Mouse (Mus musculus) mature B cell (primary cell): ENCODE data around the gene Ppfia1.

Source experiments
- in situ Hi-C: fragments of 300-500 bp; cut with MboI; formaldehyde crosslinking; loops from 2 replicates; pipeline ENCODE4 v1.14.3; 2019

Ppfia1 gene

DNA sequence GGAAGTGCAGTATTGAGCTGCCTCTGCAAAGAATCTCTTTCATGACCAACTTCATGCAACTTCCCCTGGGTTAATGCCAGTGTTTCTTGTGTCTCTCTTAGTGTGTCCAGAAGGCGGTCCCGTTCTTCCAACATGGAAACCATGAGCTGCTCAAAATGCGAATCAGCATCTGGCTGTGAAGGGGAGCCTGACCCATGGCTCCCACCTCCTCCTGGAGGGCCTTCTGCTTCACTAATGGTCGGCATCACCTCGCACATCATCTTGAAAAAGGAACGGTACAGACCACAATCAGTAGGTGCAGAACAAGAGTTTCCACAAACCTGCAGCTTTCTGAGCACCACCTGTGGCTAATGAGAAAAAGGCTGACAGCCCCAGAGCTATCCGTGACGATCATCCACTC is 1.3 kb downstream of the Ppfia1 start:
- in situ Hi-C loops: loop anchor here (25.0 kb wide), 1 partner anchor 765 kb away; the partner anchor contains the start of gene Mrgpre

DNA sequence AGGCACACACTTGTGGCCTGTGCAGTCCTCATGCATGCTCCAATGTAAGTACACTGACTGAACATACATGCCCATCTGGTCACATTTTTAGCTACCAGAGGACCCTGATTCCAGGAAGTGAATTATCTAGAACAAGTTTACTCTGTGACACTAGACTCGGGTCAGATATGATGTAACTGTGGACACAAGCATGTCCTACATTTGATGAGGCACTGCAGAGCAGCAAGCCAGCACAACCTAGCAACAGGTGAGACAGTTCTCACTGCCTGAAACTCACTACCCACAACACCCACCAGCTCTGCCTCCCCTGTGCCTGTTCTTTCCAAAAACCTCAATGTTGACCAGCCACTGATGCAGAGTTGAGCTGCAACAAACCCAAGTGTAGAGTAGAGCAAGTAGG is 2.7 kb downstream of the Ppfia1 start:
- in situ Hi-C loops: loop anchor here (25.0 kb wide), 1 partner anchor 764 kb away; the partner anchor contains the start of gene Mrgpre

DNA sequence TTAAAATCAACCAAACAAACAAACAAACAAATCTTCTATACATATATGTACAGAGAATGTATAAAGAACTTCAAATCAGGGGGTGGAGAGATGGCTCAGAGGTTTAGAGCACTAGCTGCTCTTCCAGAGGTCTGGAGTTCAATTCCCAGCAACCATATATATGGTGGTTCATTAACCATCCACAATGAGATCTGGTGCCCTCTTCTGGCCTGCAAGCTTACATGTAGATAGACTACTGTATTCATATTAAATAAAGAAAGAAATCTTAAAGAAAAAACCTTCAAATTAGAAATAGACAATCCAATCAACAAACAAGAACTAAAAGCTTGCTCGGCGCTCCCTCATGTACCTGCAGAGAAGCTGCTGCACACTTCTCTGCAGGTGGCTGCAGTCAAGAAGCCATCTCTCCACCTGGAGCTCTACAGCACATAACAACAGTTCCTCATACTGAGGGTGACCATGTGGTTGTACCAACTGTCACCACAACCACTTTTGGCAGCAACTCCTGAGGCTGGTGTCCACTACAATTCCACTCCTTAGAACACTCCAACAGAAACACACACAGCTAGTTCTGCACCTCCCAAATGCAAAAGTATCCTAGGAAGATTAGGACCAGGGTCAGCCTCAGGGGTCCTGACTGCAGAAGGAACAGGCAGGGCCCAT is 3.5 kb downstream of the Ppfia1 start:
- in situ Hi-C loops: loop anchor here (25.0 kb wide), 1 partner anchor 763 kb away; the partner anchor contains the start of gene Mrgpre

DNA sequence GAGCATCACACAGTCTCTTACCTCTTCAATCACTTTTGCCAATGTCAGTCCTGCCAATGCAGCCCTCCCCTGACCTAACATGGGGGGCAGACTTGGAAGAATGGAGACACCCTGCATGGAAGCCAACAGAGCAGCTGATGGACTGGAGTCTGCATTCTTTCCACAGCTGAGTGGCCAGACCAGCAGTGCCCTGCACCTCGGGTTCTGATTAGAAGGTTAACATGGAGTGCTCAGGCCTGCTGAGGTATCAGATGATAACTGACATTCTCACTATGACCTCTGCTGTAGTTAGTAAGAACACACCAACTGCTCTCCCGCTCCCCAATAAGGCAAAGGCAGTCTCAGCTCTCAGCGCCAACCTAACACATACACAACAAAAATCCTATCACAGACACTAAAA is 8.3 kb downstream of the Ppfia1 start:
- in situ Hi-C loops: no loop called here

DNA sequence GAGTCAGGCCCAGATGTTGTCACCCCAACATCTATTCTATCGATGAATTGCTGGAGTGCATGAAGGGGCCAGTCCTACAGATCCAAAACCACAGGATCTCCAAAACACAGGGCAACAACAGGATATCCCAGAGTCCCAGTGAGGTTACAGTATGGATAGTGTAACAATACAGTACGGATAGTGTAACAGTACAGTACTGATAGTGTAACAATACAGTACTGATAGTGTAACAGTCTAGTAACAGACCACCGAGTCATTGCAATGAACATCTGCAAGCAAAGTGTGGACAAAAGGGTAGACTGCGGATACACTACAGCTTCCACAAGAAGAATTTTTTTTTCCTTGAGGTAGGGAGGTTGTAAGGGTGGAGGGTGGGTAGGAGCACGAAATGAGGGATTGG is 12.2 kb downstream of the Ppfia1 start:
- in situ Hi-C loops: no loop called here

DNA sequence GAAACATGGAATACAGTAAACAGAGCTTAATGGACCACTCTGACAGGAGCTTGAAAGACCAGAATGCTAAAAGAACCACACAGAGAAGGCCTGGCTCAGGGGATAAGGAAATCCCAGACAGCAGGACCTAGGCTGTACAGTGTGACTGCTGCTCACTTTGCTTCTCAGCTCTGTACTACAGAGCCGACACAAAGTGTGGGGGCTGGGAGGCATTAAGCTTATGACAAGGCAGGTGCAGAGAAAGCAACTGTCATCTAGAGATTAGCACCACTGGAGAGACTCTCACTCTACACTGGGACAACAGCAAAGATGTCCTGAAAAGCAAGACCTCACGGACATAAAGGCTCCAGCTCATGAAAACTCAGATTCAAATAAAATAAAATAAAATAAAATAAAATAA is 14.4 kb downstream of the Ppfia1 start:
- in situ Hi-C loops: no loop called here

DNA sequence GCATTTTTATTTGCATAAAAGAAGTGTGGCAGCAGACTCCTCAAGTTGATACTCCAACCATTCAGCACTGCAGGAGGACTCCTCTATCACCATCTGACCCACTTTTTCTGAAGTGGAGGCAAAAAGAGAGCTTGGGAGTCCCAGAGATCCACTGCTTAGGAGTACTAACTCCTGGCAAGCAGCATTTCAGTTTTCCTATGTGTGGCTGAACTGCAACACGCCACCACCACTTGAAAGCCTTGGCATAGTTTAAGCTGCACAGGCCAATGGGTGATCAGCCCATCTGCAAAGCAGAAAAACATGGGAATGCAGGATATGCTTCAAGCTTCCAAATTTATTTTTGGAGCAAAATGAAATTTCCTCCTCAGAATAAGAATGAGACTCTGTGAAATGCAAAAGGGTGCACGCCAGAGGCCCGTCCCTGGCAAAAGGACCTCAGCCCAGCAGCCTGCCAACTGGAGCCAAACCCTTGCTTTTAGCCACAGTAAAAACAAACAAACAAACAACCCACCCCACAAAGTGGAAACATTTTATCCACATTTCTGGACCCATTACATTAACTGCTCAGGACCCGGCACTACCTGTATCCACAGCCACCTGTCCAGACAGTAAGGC is 15.4 kb downstream of the Ppfia1 start:
- in situ Hi-C loops: no loop called here

DNA sequence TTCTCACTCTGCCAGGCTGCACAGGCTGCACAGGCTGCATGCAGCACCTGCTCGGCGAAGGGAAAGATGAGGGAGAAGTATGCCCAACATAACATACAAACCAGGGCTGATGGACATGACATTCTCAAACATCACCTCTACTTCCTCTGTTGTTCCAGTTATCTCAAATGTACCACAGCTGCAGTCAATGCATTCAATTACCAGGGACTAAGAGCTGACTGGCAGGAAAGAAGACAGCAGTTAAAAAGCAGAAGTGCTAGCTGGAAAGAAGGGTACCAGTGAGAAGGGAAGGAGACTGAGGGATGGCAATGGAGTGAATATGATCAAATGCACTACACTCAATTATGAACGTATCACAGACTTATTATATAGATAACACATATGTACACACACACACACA is 17.2 kb downstream of the Ppfia1 start:
- in situ Hi-C loops: no loop called here

DNA sequence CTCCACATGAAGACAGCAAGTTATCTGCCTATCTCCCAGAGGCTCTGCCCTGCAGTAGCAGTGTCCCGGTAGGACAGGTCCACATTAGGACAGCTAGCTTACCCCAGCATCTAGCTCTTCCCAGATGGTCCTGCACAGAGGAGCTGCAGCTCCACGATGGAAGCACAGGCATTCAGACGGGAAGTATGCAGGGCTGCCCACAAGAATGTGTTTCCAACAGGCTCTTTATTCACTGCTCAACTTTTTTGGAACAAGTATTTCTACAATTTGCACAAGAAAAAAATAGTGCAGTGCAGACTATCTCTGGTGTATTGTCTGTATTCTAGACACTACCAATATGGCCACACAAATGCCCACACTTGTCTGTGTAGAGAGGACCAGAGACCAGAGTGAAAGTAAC is 18.8 kb downstream of the Ppfia1 start:
- in situ Hi-C loops: no loop called here

DNA sequence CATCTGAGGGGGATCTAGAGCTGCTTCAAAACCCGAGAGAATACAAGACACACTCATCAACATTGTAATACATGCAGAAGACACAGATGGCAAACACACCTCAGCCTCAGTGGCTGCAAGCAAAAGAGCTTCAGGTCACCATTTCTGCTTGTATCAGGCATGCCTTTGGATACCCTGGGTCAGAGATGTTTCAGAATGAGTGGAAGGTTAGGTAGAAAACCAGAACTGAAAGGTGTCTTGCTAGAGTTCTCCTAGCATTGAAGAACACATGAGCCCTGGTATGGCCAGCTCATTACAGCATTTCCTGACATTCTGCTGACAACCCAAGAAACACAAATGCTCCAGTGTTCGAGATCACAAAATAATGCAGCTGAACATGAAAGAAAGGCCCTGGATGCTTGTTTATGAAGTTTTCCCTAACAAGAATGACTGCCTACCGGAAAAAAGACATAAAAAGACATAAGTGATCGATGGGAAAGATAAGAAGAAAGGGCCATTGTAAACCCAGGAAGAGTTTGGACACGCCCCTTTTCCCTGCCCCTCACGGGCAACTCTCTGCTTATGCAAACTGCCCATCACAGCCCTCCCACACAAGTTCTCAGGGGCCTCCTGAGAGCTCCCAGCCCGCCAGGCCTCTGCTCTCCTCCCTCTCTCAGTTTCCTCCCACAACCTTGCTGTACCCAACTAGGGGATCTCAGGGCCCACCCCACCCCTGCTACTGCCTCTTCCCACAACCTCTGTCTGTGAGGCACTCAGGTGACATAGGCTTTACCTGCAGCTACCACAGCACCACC is 21.7 kb downstream of the Ppfia1 start:
- in situ Hi-C loops: no loop called here

DNA sequence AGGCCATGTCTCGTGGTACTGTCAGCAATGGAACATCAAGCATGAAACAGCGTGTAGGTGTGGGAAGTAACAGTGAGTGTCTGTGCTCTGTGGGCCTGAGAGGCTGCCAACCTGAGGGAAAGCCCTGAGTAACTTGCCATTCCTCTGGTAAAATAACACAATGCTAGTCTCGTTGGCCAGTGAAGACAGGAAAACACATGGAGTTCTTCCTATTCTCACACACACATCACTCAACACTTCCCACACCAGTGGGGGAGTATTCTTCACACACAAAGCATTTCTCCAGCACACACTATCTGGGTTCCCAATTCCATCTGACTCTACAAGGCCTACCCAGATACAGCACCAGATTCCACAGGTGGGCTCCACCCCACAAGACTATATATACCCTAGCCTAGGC is 23.7 kb downstream of the Ppfia1 start:
- in situ Hi-C loops: no loop called here

DNA sequence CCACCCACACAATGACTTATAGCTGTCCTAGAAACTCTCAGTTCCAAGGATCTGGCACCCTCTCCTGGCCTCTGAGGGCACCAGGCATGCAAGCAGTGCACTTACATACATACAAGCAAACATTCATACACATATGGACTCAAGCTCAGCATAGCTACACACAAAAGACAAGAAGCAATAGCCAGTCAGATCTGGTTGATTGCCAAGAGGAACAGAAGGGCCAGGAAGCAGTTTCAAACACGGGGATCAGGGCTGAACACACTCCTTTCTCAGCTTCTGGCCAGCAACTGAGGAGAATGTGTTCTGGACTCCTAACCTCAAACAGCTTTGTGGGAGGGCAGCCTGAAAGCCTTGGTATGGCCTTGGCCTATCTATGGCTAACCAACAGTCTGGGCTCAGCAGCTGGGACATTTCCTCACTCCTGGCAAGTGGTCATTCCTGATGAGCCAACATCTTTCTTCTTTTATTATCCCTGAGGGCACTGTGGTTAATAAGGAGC is 25.8 kb downstream of the Ppfia1 start:
- in situ Hi-C loops: no loop called here

DNA sequence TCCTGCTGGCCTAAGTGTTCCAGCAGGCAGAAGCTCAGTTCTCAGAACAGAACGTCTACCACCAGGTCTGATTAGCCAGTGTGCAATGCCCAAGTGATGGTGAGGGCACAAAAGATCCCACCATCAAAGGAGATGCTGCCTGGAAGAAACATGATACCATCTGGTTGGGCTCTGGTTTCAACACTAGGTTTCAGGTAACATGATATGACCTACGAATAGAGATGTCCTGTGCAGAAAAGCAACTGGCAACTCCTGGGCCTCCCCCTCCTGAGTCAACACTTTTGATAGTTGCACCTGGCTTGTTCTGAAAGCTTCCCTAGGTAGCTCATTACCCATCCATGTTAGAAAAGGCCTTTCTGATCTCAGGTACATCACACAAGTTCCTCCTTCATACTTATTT is 26.9 kb downstream of the Ppfia1 start:
- in situ Hi-C loops: no loop called here

DNA sequence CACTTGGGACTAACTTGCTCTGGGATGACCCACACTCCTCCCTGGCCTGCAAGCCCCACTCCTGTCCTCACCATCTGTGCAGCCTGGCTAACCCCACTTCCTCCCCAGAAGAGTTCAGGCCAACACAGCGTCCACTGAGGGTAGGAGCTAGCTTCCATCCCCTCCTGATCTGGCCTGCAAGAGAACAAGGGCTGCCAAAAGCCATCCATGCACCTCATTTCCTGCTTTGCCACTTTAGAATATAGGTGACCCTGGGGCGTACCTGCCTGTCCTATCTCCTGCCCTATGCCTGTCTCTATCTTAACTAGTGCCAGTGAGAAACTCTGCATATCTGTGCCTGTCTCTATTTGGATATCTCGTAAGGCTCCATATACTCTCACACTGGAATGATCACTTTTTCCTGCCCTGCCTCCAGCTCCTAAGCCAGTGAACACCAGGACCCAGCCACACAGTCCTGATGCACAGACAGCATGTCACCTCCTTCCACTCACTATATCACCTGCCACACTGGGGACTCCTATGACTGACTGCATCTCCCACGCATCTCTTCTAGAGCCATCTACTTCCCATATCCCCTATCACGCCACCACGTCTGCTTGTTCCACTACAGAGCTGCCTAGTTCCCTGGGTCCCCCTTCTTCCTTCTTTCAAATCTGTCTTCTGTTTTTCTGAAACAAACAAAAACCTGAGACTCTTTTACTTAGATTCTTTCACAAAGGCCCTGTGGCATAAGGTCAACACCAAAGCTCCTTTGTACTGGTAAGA is 28.9 kb downstream of the Ppfia1 start:
- in situ Hi-C loops: no loop called here

DNA sequence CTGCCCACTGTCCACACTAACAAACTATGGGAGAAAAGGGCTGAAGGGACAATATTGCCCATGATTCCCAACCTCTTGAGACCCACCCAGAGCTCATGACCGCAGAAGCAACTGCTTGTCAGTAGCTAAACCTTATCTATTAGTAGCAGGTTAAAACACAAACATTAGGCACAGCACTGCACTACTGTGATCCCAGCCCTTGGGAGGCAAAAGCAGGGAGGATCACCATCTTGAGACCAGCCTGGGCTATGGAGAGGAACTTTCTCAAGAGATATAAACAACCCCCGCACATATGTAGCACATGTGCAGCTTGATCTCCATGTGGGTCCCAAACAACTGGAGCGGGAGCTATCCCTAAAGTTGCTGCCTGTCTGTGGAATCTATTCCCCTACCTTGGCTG is 30.1 kb downstream of the Ppfia1 start:
- in situ Hi-C loops: no loop called here

DNA sequence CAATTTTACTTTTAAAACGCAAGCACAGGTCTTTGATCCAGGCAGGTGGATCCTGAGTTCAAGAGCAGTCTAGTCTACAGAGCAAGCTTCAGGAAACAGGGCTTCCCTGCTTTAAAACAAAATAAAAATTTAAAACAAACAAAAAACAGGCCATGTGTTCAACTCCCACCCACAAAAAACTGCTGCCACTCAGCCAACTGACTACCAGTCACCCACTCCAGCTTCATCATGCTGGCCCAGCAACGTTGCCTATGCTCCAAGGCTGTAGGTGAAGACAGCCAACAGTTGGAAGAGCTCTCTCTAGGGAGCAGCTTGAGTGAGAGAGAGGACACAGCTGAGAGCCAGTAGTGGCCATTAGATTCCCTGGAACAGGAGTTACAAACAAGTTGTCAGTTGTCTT is 31.6 kb downstream of the Ppfia1 start:
- in situ Hi-C loops: no loop called here

DNA sequence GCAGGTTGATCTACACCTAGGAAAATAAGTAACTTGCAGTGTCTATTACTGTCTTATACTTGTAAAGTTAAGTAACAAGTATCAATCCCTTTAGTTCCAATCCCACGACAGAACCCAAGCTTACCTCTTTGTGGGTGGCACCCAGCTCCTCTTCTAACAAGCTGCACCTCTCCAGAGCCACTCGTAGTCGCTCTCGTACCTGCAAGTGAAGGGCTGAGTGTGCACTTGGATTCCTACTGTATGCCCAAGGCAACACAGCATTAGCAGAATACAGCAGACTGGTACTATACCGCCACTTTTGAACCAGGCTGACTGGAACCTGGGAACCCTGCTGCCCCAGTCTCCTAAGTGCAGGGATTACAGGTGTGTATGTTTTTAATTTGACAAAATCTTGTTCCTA is 33.7 kb downstream of the Ppfia1 start:
- in situ Hi-C loops: no loop called here

DNA sequence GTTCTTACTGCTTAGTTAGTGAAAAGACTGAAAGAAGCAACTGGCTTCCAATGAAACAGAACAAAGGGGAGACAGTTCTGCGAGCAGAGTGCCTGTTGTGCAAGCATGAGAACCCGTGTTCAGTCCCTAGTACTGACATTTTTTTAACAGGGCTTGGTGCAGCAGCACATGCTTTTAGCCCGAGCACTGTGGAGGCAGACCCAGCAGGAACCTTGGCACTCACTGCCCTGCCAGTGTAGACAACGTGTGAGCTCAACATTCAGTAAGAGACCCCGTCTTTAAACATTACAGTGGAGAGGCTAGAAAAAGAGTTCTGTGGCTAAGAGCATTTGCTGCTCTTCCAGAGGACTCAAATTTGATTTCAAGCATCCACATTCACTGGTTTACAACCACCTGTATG is 36.8 kb downstream of the Ppfia1 start:
- in situ Hi-C loops: no loop called here

DNA sequence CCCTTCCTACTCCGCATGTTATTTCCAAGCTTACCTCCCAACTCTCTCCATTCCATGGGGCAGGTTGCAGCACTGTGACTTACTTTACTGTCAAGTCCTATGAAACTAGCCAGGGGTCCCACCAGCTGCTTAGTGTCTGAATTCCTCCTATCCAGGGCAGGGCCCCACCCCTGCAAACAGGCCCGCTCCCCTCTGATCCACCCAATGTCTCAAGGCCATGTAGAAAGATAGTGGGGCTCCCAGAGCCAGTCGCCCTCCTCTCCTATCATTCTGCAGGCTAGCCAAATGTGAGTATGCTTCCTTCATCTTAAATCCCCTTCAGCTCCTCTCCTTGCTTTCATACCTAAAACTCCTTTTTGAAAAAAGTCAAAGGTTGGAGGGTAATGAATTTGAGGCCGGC is 44.4 kb downstream of the Ppfia1 start:
- in situ Hi-C loops: no loop called here

DNA sequence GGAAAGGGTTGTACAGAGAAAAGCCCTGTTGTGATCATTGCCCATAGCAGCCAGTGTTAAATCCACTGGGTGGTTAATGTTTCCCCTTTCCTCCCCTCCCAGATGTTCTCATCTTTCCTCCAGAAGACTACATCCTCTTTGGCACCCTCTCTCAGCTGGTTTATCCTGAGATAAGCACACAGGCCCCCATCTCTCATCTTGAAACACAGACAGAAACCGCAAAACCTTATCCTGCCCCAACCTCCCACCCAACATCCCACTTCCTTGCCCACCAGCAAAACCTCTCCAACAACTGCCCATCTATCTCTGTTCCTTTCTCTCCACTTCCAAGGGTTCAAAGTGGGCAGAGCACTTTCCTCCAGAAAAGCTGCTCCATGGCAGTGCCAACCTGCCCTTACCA is 46.7 kb downstream of the Ppfia1 start:
- in situ Hi-C loops: no loop called here

DNA sequence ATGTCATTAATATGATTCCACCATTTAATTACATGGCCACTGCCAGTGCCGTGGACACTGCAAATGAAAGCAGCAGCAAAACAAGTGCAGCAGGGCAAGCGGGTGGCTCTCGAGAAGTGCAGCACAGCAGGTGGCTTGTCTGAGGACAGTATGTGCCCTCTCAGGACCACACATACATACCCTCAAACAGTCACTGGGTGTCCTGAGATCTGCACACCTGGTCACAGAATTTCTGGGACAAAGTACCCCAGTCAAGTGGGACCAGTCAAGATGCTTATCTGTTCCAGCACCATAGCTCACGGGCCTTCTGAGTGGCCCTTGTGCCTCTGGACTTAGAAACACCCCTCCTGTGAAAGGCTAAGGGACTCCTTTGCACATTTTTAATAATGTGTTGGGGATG is 49.6 kb downstream of the Ppfia1 start:
- in situ Hi-C loops: no loop called here

DNA sequence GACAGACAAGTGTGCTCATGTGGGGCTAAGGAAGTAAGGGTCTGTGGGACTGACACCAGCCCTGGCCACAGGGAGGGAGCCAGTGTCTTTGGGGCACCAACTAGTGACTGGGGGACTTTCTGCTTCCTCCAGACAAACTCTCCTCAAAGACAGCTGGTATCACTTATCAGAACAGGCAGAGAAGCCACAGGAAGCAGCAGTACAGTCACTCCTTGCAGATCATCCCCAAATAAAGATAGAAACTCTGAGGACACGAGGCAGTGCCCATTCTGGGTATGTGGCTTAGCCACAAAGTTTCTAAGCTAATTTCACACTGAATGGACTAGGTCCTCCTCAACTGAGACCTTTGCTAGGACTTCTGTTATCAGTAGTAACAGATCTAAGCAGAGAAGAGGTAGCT is 60.6 kb downstream of the Ppfia1 start:
- in situ Hi-C loops: no loop called here
